Mouse (Mus musculus): ENCODE results near the gene Klri1.
"Not testable (repeated sequence)": the region's sequence is repeated elsewhere in the genome, so short reads cannot be mapped to it uniquely, and the experiment has no call there.

Klri1 gene

GRCm38 (mm10) chr6:129717032-129717431, at the start of gene Klri1:
Klri1 (minus strand) TSS chr6:129717132.
- DNase-seq, result no peak

GRCm38 (mm10) chr6:129747654-129748032, 30.7 kb upstream of the Klri1 start:
- DNase-seq, result no peak

- DNase-seq, result no peak
Observed at GRCm38 (mm10) chr6:129747016-129747653, 30.2 kb upstream of the Klri1 start.

GRCm38 (mm10) chr6:129746151-129746550, 29.2 kb upstream of the Klri1 start:
- no peak for DNase-seq

- DNase-seq, result no peak
Observed at GRCm38 (mm10) chr6:129740069-129740721, 23.3 kb upstream of the Klri1 start, which contains the start of gene Klri2. Klri2 (minus strand) TSS chr6:129740484.

- no peak for DNase-seq
Observed at GRCm38 (mm10) chr6:129736414-129736813, 19.5 kb upstream of the Klri1 start.

GRCm38 (mm10) chr6:129727237-129727636, 10.3 kb upstream of the Klri1 start:
- DNase-seq, result no peak

- no peak for DNase-seq
Observed at GRCm38 (mm10) chr6:129721390-129721789, 4.5 kb upstream of the Klri1 start.

- DNase-seq, result no peak
Observed at GRCm38 (mm10) chr6:129720487-129720886, 3.6 kb upstream of the Klri1 start.

- no peak for DNase-seq
Observed at GRCm38 (mm10) chr6:129713566-129713965, 3.4 kb downstream of the Klri1 start.

GRCm38 (mm10) chr6:129691436-129691835, 25.5 kb downstream of the Klri1 start:
- not testable (repeated sequence) for DNase-seq

- DNase-seq, result no peak
Observed at GRCm38 (mm10) chr6:129680379-129680778, 36.6 kb downstream of the Klri1 start.

- DNase-seq, result no peak
Observed at GRCm38 (mm10) chr6:129678873-129679272, 38.1 kb downstream of the Klri1 start, which contains the start of gene Klrc1. Klrc1 (minus strand) TSS chr6:129678973.

- not testable (repeated sequence) for DNase-seq
Observed at GRCm38 (mm10) chr6:129661301-129661700, 55.6 kb downstream of the Klri1 start.

- not testable (repeated sequence) for DNase-seq
Observed at GRCm38 (mm10) chr6:129660589-129660988, 56.3 kb downstream of the Klri1 start, which contains the start of gene Klrc2. Klrc2 (minus strand) TSS chr6:129660689.
